Mouse (Mus musculus): ENCODE results near the gene Gm20696. TPM values are rescaled to one million over a fixed set of nuclear protein-coding genes. Genes with fewer than 3 reads are reported as not detected.

Gene Gm20696
- polyA plus RNA-seq, 1 experiment from 2014 or later = 2.7 TPM

GRCm38 (mm10) chr6:99285026-99285425 is 381.6 kb downstream of the Gm20696 start:
- H3K36me3 ChIP-seq = no peaks in the 10 kb centered on the region
- no peak overlapping the region for H3K4me3 ChIP-seq
- H3K9me3 ChIP-seq = no peaks in the 10 kb centered on the region
- no peak overlapping the region for H3K4me2 ChIP-seq
- 64% methylated on average over 3 of the region's 3 CpGs for WGBS
- no peak overlapping the region for H3K9ac ChIP-seq
- no peak overlapping the region for H3K27ac ChIP-seq (replicated peaks)
- no peak for ATAC-seq (ENCODE audit: low read depth)
- H3K4me1 ChIP-seq (replicated peaks) = peaks cover 11% of the 10 kb centered on the region; the same call in 1 of the 2 replicates
- no peaks in the 10 kb centered on the region for H3K27me3 ChIP-seq

GRCm38 (mm10) chr6:99284019-99284418 is 382.6 kb downstream of the Gm20696 start:
- Histone ChIP-seq H3K9ac (no peak overlapping the region), H3K4me2 (no peak overlapping the region), H3K4me1 (replicated peaks) (peaks cover 7% of the 10 kb centered on the region; the same call in 1 of the 2 replicates), H3K27ac (replicated peaks) (no peak overlapping the region), H3K36me3 (no peaks in the 10 kb centered on the region), H3K9me3 (no peaks in the 10 kb centered on the region), H3K4me3 (no peak overlapping the region), H3K27me3 (no peaks in the 10 kb centered on the region)
- ATAC-seq (ENCODE audit: low read depth) = no peak
- WGBS = 82% methylated on average over 4 of the region's 4 CpGs

GRCm38 (mm10) chr6:99282866-99283657 is 383.5 kb downstream of the Gm20696 start:
- H3K4me2 ChIP-seq = no peak overlapping the region

GRCm38 (mm10) chr6:99281433-99281832 is 385.2 kb downstream of the Gm20696 start:
- H3K9me3 ChIP-seq = no peaks in the 10 kb centered on the region
- H3K9ac ChIP-seq = no peak overlapping the region
- H3K27ac ChIP-seq (replicated peaks) = no peak overlapping the region
- no peak overlapping the region for H3K4me3 ChIP-seq
- no peaks in the 10 kb centered on the region for H3K27me3 ChIP-seq
- no peak overlapping the region for H3K4me2 ChIP-seq
- 93% methylated on average over 9 of the region's 9 CpGs for WGBS
- H3K4me1 ChIP-seq (replicated peaks) = peaks cover 7% of the 10 kb centered on the region; the same call in 1 of the 2 replicates
- no peak for ATAC-seq (ENCODE audit: low read depth)
- no peaks in the 10 kb centered on the region for H3K36me3 ChIP-seq

More at GRCm38 (mm10) chr6:99282866-99283657, 383.5 kb downstream of the Gm20696 start:
- no peak overlapping the region for H3K27ac ChIP-seq (replicated peaks)
- no peak overlapping the region for H3K9ac ChIP-seq
- H3K9me3 ChIP-seq = no peaks in the 10 kb centered on the region
- no peaks in the 10 kb centered on the region for H3K36me3 ChIP-seq
- no peak for ATAC-seq (ENCODE audit: low read depth)
- WGBS = 38% methylated on average over 15 of the region's 15 CpGs
- H3K4me3 ChIP-seq = no peak overlapping the region
- H3K4me1 ChIP-seq (replicated peaks) = peaks cover 6% of the 10 kb centered on the region; the same call in 1 of the 2 replicates
- H3K27me3 ChIP-seq = no peaks in the 10 kb centered on the region

GRCm38 (mm10) chr6:99280619-99281018 is 386.0 kb downstream of the Gm20696 start:
- H3K27me3 ChIP-seq = no peaks in the 10 kb centered on the region
- no peak overlapping the region for H3K27ac ChIP-seq (replicated peaks)
- no peak overlapping the region for H3K4me2 ChIP-seq
- no peaks in the 10 kb centered on the region for H3K9me3 ChIP-seq
- ATAC-seq (ENCODE audit: low read depth) = no peak
- H3K4me1 ChIP-seq (replicated peaks) = peaks cover 12% of the 10 kb centered on the region
- WGBS = 84% methylated on average over 5 of the region's 5 CpGs
- H3K36me3 ChIP-seq = no peaks in the 10 kb centered on the region
- no peak overlapping the region for H3K4me3 ChIP-seq
- no peak overlapping the region for H3K9ac ChIP-seq

- no peaks in the 10 kb centered on the region for H3K27me3 ChIP-seq
- peaks cover 6% of the 10 kb centered on the region for H3K4me1 ChIP-seq (replicated peaks)
- H3K27ac ChIP-seq (replicated peaks) = no peak overlapping the region
- H3K9ac ChIP-seq = no peak overlapping the region
- no peak overlapping the region for H3K4me2 ChIP-seq
- H3K4me3 ChIP-seq = no peak overlapping the region
- no peaks in the 10 kb centered on the region for H3K9me3 ChIP-seq
- H3K36me3 ChIP-seq = no peaks in the 10 kb centered on the region
- no peak for ATAC-seq (ENCODE audit: low read depth)
- 95% methylated on average over 1 of the region's 1 CpGs for WGBS
Measured at GRCm38 (mm10) chr6:99277251-99277650, 389.3 kb downstream of the Gm20696 start.

GRCm38 (mm10) chr6:99276297-99276653 is 390.3 kb downstream of the Gm20696 start:
- Histone ChIP-seq H3K9ac (no peak overlapping the region), H3K4me3 (no peak overlapping the region), H3K9me3 (no peaks in the 10 kb centered on the region), H3K27me3 (no peaks in the 10 kb centered on the region), H3K27ac (replicated peaks) (no peak overlapping the region), H3K4me2 (no peak overlapping the region), H3K36me3 (no peaks in the 10 kb centered on the region), H3K4me1 (replicated peaks) (peaks cover 6% of the 10 kb centered on the region)
- no peak for ATAC-seq (ENCODE audit: low read depth)
- WGBS = 21% methylated on average over 7 of the region's 7 CpGs

- H3K36me3 ChIP-seq = no peaks in the 10 kb centered on the region
- ATAC-seq (ENCODE audit: low read depth) = no peak
- WGBS = 40% methylated on average over 21 of the region's 21 CpGs
- no peak overlapping the region for H3K4me2 ChIP-seq
- H3K4me3 ChIP-seq = no peak overlapping the region
- no peaks in the 10 kb centered on the region for H3K9me3 ChIP-seq
- no peaks in the 10 kb centered on the region for H3K27me3 ChIP-seq
- H3K27ac ChIP-seq (replicated peaks) = no peak overlapping the region
- no peak overlapping the region for H3K9ac ChIP-seq
- peaks cover 6% of the 10 kb centered on the region for H3K4me1 ChIP-seq (replicated peaks)
Measured at GRCm38 (mm10) chr6:99275381-99276296, 391.0 kb downstream of the Gm20696 start.

- no peaks in the 10 kb centered on the region for H3K9me3 ChIP-seq
- no peak overlapping the region for H3K9ac ChIP-seq
- H3K27ac ChIP-seq (replicated peaks) = no peak overlapping the region
- no peak overlapping the region for H3K4me3 ChIP-seq
- H3K27me3 ChIP-seq = no peaks in the 10 kb centered on the region
- H3K36me3 ChIP-seq = no peaks in the 10 kb centered on the region
- peaks cover 6% of the 10 kb centered on the region for H3K4me1 ChIP-seq (replicated peaks)
- WGBS = 91% methylated on average over 5 of the region's 5 CpGs
- no peak for ATAC-seq (ENCODE audit: low read depth)
- H3K4me2 ChIP-seq = no peak overlapping the region
Measured at GRCm38 (mm10) chr6:99274667-99275066, 391.9 kb downstream of the Gm20696 start.

GRCm38 (mm10) chr6:99274222-99274621 is 392.4 kb downstream of the Gm20696 start:
- Histone ChIP-seq H3K4me1 (replicated peaks) (peaks cover 6% of the 10 kb centered on the region), H3K9ac (no peak overlapping the region), H3K4me2 (no peak overlapping the region), H3K36me3 (no peaks in the 10 kb centered on the region), H3K27me3 (no peaks in the 10 kb centered on the region), H3K9me3 (no peaks in the 10 kb centered on the region), H3K4me3 (no peak overlapping the region), H3K27ac (replicated peaks) (no peak overlapping the region)
- 77% methylated on average over 6 of the region's 6 CpGs for WGBS
- no peak for ATAC-seq (ENCODE audit: low read depth)

- no peak overlapping the region for H3K9ac ChIP-seq
- H3K27me3 ChIP-seq = no peaks in the 10 kb centered on the region
- peaks cover 12% of the 10 kb centered on the region for H3K4me1 ChIP-seq (replicated peaks)
- H3K4me2 ChIP-seq = no peak overlapping the region
- H3K4me3 ChIP-seq = no peak overlapping the region
- 88% methylated on average over 5 of the region's 5 CpGs for WGBS
- H3K27ac ChIP-seq (replicated peaks) = no peak overlapping the region
- H3K36me3 ChIP-seq = no peaks in the 10 kb centered on the region
- no peak for ATAC-seq (ENCODE audit: low read depth)
- H3K9me3 ChIP-seq = no peaks in the 10 kb centered on the region
Measured at GRCm38 (mm10) chr6:99273177-99273576, 393.4 kb downstream of the Gm20696 start.

GRCm38 (mm10) chr6:99272174-99272573 is 394.4 kb downstream of the Gm20696 start:
- 88% methylated on average over 3 of the region's 3 CpGs for WGBS
- no peaks in the 10 kb centered on the region for H3K9me3 ChIP-seq
- H3K9ac ChIP-seq = no peak overlapping the region
- H3K4me1 ChIP-seq (replicated peaks) = peaks cover 15% of the 10 kb centered on the region
- no peaks in the 10 kb centered on the region for H3K36me3 ChIP-seq
- no peaks in the 10 kb centered on the region for H3K27me3 ChIP-seq
- H3K4me3 ChIP-seq = no peak overlapping the region
- H3K27ac ChIP-seq (replicated peaks) = no peak overlapping the region
- H3K4me2 ChIP-seq = no peak overlapping the region
- ATAC-seq (ENCODE audit: low read depth) = no peak
